Mouse (Mus musculus) bone marrow, adult 2 months (tissue): ENCODE results near the gene Cog4.

Experiments
- CTCF ChIP-seq: fragments of 200-500 bp; IDR thresholded peaks from 2 replicates; pipeline ENCODE4 v1.5.1; 2011; ENCODE audit warnings: low read length, control low read depth; ENCODE audit not compliant: control insufficient read depth, insufficient read depth
- POLR2A ChIP-seq: fragments of 200-500 bp; IDR thresholded peaks from 2 replicates; pipeline ENCODE4 v1.6.1; 2011; ENCODE audit warnings: low read depth, mild to moderate bottlenecking, control low read depth, low read length, borderline replicate concordance; ENCODE audit not compliant: control insufficient read depth

- TF ChIP-seq CTCF = no peak
- TF ChIP-seq POLR2A = no peak
Measured at GRCm38 (mm10) chr8:110895812-110896211, 49.4 kb downstream of the Cog4 start.
